Mouse (Mus musculus): ENCODE data around the gene Serpinb5. TPM values are rescaled to one million over a fixed set of nuclear protein-coding genes. Genes with fewer than 3 reads are reported as not detected.
A peak's percentile ranks its signal among the peaks of the same experiment; 100 is the strongest.
"Not testable (repeated sequence)": the region's sequence is repeated elsewhere in the genome, so short reads cannot be mapped to it uniquely, and the experiment has no call there.

The Serpinb5 gene
- total RNA-seq (2021) = not detected
- long read RNA-seq, experiment 1 = 0 reads
- long read RNA-seq, experiment 2 = 0 reads

GRCm38 (mm10) chr1:106860847-106861246 lies at the start of gene Serpinb5:
TSS of gene Serpinb5 (plus strand) at chr1:106861173.
- no peak for DNase-seq (ENCODE audit: low spot score)

GRCm38 (mm10) chr1:106814864-106815263 lies 46.1 kb upstream of the Serpinb5 start:
- no peak for DNase-seq (ENCODE audit: low spot score)

- no peak for DNase-seq (ENCODE audit: low spot score)
Observed at GRCm38 (mm10) chr1:106815265-106815664, 45.7 kb upstream of the Serpinb5 start.

GRCm38 (mm10) chr1:106816766-106817165 lies 44.2 kb upstream of the Serpinb5 start:
- no peak for DNase-seq (ENCODE audit: low spot score)

GRCm38 (mm10) chr1:106818323-106818722 lies 42.6 kb upstream of the Serpinb5 start:
- no peak for DNase-seq (ENCODE audit: low spot score)

GRCm38 (mm10) chr1:106822297-106822696 lies 38.7 kb upstream of the Serpinb5 start:
- DNase-seq (ENCODE audit: low spot score) = peak; percentile 38

GRCm38 (mm10) chr1:106828784-106829183 lies 32.2 kb upstream of the Serpinb5 start:
- no peak for DNase-seq (ENCODE audit: low spot score)

- DNase-seq (ENCODE audit: low spot score) = no peak
Observed at GRCm38 (mm10) chr1:106865543-106865942, 4.6 kb downstream of the Serpinb5 start.

GRCm38 (mm10) chr1:106866029-106866428 lies 5.1 kb downstream of the Serpinb5 start:
- no peak for DNase-seq (ENCODE audit: low spot score)

GRCm38 (mm10) chr1:106866768-106867167 lies 5.8 kb downstream of the Serpinb5 start:
- no peak for DNase-seq (ENCODE audit: low spot score)

- peak; percentile 10 for DNase-seq (ENCODE audit: low spot score)
Observed at GRCm38 (mm10) chr1:106869986-106870385, 9.0 kb downstream of the Serpinb5 start.

GRCm38 (mm10) chr1:106875193-106875886 lies 14.4 kb downstream of the Serpinb5 start:
- DNase-seq (ENCODE audit: low spot score) = no peak

GRCm38 (mm10) chr1:106876147-106876546 lies 15.2 kb downstream of the Serpinb5 start:
- DNase-seq (ENCODE audit: low spot score) = no peak

GRCm38 (mm10) chr1:106882723-106883122 lies 21.8 kb downstream of the Serpinb5 start:
- DNase-seq (ENCODE audit: low spot score) = no peak

GRCm38 (mm10) chr1:106883369-106883768 lies 22.4 kb downstream of the Serpinb5 start:
- DNase-seq (ENCODE audit: low spot score) = no peak

- no peak for DNase-seq (ENCODE audit: low spot score)
Observed at GRCm38 (mm10) chr1:106883812-106884211, 22.8 kb downstream of the Serpinb5 start.

GRCm38 (mm10) chr1:106895142-106895541 lies 34.2 kb downstream of the Serpinb5 start:
- DNase-seq (ENCODE audit: low spot score) = not testable (repeated sequence)

- no peak for DNase-seq (ENCODE audit: low spot score)
Observed at GRCm38 (mm10) chr1:106901406-106901805, 40.4 kb downstream of the Serpinb5 start.

GRCm38 (mm10) chr1:106931954-106932353 lies 71.0 kb downstream of the Serpinb5 start:
- DNase-seq (ENCODE audit: low spot score) = no peak
